Mouse (Mus musculus) adrenal gland, adult (tissue): ENCODE data around the gene Chrm4.
A peak's percentile ranks its signal among the peaks of the same experiment; 100 is the strongest.

Source experiments
- DNase-seq, 2 experiments: peaks; one replicate each; pipeline ENCODE4 v3.0.0; 2022 to 2023; ENCODE audit warnings: low spot score in 1 of 2; ENCODE audit not compliant: inconsistent age in 2 of 2

The Chrm4 gene

GRCm38 (mm10) chr2:91939303-91939935 is 12.4 kb downstream of the Chrm4 start:
- no peak for DNase-seq

- DNase-seq = no peak
These were observed 15.3 kb downstream of the Chrm4 start for GRCm38 (mm10) chr2:91942356-91942755.

GRCm38 (mm10) chr2:91944170-91944950 is 17.3 kb downstream of the Chrm4 start:
- peak; percentile 76 to 90 for DNase-seq

- DNase-seq = no peak
These were observed 18.4 kb downstream of the Chrm4 start, which contains the start of gene Gm9821 for GRCm38 (mm10) chr2:91945483-91945882. Gene Gm9821 (plus strand): TSS chr2:91945703.

- peak in 1 of 2 experiments; percentile 65 for DNase-seq
These were observed 19.8 kb downstream of the Chrm4 start for GRCm38 (mm10) chr2:91946836-91947235.

GRCm38 (mm10) chr2:91947397-91948150 is 20.5 kb downstream of the Chrm4 start:
- DNase-seq = peak; percentile 66 to 76

- peak in 1 of 2 experiments; percentile 66 for DNase-seq
These were observed 21.1 kb downstream of the Chrm4 start for GRCm38 (mm10) chr2:91948151-91948509.

- DNase-seq = no peak
These were observed 21.8 kb downstream of the Chrm4 start for GRCm38 (mm10) chr2:91948792-91949241.

- DNase-seq = peak in 1 of 2 experiments; percentile 69
These were observed 22.6 kb downstream of the Chrm4 start for GRCm38 (mm10) chr2:91949411-91950274.

GRCm38 (mm10) chr2:91950275-91951085 is 23.4 kb downstream of the Chrm4 start:
- peak in 1 of 2 experiments; percentile 54 for DNase-seq

GRCm38 (mm10) chr2:91953825-91954224 is 26.8 kb downstream of the Chrm4 start:
- DNase-seq = peak; percentile 76 to 79

- DNase-seq = no peak
These were observed 28.1 kb downstream of the Chrm4 start for GRCm38 (mm10) chr2:91955121-91955591.

GRCm38 (mm10) chr2:91955875-91956274 is 28.8 kb downstream of the Chrm4 start:
- DNase-seq = no peak

- DNase-seq = peak in 1 of 2 experiments; percentile 45
These were observed 30.0 kb downstream of the Chrm4 start for GRCm38 (mm10) chr2:91957096-91957495.

GRCm38 (mm10) chr2:91958049-91958448 is 31.0 kb downstream of the Chrm4 start:
- no peak for DNase-seq

- DNase-seq = peak; percentile 62 to 86
These were observed 31.8 kb downstream of the Chrm4 start for GRCm38 (mm10) chr2:91958701-91959457.

GRCm38 (mm10) chr2:91959544-91960410 is 32.7 kb downstream of the Chrm4 start:
- DNase-seq = peak in 1 of 2 experiments; percentile 37

- DNase-seq = no peak
These were observed 33.4 kb downstream of the Chrm4 start for GRCm38 (mm10) chr2:91960459-91960858.
